Mouse (Mus musculus): ENCODE measurements at regions not wholly inside any gene's neighbourhood (a gene's known extent, or its start where the extent isn't known, plus 50 kb on each side); places are given as distances from the start of the nearest gene placed in this dataset.

DNA sequence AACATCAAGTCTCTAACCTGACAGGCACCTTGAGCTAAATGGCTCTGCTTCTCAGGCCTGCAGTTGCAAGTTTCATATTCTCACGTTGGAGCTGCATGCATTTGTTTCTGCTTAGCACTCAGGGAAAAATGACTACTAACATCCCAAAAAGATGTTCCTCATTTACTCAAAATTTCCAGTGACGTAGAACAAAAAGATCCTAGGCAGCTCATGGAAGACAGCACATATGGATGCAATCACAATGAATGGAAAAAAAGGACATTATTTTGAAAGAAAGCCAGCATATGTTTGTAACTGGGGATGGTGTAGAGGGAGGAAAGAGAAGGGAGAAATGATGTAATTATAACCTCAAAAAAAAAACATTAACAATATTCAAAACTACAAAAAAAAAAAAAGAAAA lies 751.2 kb upstream of the Fbxo33 start:
- no peak for DNase-seq (ENCODE audit: low spot score in 2 of 2)

DNA sequence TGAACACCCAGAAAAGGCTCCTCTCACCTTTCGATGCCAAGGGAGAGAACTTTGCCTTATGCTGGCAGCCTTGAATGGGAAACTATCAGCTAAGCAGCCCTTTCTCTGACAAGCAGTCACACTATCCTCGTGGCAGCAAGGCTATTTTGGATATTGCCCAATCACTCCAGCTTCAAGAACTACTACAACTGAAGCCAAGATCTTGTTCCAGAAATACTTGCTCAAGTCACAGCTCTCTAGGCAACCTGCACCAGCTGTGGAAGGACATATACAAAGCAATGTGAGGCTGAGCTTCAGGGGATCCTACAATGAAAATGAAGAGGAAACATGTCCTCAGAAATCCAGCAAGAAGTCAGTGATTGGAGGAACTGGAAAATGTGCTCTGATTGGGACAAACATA lies 750.4 kb upstream of the Fbxo33 start:
- DNase-seq (ENCODE audit: low spot score in 2 of 2) = no peak

DNA sequence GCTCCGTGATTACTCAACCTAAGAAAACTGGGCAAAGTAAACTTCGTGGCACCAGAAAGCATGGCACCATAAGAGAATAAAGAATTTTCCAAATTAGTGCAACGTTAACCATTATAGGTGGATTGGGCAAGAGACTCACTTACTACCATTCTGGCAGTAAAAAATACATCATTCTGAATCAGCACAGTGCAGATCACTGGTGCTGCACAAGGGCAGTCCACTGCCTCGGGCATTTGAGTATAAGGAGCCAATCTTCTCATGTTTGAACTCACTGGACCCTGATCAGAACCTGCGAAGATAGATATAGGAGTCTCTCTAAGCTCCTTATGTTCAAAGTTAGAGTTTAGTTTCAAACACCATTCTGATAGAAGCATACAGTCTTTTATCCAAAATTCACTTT lies 747.7 kb upstream of the Fbxo33 start:
- DNase-seq (ENCODE audit: low spot score in 2 of 2) = no peak

DNA sequence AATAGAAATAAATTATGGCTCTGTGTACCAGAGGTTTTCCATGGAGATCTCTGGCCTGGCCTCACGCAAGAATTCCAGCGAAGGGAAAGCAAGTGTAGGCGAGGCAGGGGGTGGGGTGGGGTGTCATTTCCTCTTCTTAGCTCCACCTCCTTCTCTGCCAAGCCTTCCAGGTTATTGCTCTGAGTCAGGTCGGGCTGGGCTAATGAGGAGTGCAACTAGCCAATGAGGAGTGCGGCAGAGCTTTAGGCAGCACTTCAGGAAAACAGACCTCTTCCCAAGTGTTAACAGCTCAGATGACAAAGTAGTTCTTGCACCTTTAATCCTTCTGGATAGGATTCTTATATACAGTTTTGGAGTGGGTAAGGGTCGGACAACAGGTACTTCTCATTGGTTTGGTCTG lies 741.6 kb upstream of the Fbxo33 start:
- no peak for DNase-seq (ENCODE audit: low spot score in 2 of 2)

DNA sequence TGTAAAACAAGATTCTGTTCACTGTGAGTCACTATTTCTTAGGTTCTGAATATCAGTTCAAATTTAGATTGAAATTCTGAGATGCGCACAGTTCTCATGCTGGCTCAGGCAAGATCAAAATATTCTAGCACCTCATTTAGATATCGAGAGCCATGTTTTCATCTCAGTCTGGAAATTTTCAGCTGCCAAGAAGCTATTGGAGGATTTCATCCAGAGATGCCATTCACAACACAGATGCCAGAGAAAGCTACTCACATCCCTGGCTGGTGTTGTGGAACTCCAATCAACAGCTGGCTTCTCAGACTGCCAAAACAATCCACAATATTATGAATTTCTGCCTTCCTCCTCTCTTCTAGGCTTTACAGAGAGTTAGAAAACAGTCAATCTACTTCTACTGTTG lies 712.9 kb upstream of the Fbxo33 start:
- DNase-seq (ENCODE audit: low spot score in 2 of 2) = peak; percentile 14

DNA sequence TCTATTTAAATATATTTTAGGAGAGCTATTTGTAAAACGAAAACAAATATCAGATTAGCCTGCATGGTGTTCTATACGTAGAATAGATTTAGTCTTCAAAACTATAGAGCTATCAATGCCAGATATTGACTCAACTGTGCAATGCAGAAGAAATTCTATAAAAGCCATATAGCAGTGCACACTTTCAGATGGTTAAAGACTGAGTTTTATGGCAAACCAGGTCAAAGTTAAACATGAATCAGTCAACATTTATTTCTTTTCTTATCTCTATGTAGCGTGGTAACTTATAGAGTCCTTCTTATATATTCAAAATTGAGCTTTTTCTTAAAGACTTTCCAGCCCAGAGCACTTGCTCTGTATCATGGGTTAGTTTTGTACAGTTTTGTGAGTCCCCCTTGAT lies 705.5 kb upstream of the Fbxo33 start:
- DNase-seq (ENCODE audit: low spot score in 2 of 2) = no peak

DNA sequence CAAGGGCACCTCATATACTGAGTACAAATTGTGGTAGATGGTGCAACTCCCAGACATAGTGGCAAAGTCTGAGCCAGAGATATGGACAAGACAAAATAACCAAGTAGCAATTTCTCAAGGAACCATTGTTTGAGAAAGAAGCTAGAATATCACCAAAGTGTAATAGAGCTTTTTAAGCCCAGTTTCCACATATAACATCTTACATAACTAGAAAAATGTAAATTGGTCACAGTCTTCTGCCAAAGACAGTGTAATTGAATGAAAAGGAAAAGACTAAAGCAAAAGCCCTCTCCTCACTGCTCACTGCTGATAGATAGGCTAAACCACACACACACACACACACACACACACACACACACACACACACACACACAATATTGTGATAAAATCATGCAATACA lies 679.4 kb upstream of the Fbxo33 start:
- no peak for DNase-seq (ENCODE audit: low spot score in 2 of 2)

DNA sequence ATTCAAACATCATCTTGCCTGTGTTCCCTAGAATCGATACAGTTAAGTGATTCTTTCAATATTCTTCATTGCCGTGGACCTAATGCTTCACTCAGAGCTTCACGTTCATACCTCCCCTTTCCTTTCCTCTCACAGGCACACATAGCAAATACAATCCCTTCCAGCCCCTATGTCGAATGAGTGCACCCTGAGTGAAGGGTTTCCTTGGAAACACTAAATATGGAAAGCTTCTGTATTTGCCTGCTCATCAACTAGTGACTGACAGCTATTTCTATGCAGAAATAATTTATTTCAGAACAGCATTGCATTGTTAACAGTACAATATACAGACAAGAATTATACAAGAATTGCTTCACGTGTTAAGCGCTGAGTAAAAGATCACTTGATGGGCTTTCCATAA lies 671.4 kb upstream of the Fbxo33 start:
- DNase-seq (ENCODE audit: low spot score in 2 of 2) = no peak

Measured in layer of hippocampus, adult 8-10 months (tissue).